Mouse (Mus musculus) neural tube, embryonic 11.5 days (tissue): Measurements from ENCODE around the gene Il27. TPM values are rescaled to one million over a fixed set of nuclear protein-coding genes. Genes with fewer than 3 reads are reported as not detected.
"Not testable (repeated sequence)": the region's sequence is repeated elsewhere in the genome, so short reads cannot be mapped to it uniquely, and the experiment has no call there.

Source experiments
- ATAC-seq: fragments of 200-750 bp; cut with Nextera tagmentation; 2 replicates; pipeline ENCODE4 v1.8.0; 2017; ENCODE audit warnings: moderate number of reproducible peaks, mild to moderate bottlenecking, moderate TSS enrichment, moderate library complexity; ENCODE audit not compliant: insufficient read depth, low FRiP score, low TSS enrichment
- DNase-seq: peaks from one replicate; pipeline ENCODE4 v3.0.0-alpha.2; 2015; ENCODE audit warnings: low spot score
- H3K27ac ChIP-seq: fragments of 300-500 bp; sonication (generic); 2 replicates; pipeline ENCODE4 v1.5.1; 2014; ENCODE audit warnings: low read depth, mild to moderate bottlenecking, low read length
- H3K27me3 ChIP-seq: fragments of 300-500 bp; sonication (generic); 2 replicates; pipeline ENCODE4 v1.6.1; 2014; ENCODE audit warnings: mild to moderate bottlenecking, low read length, mixed read lengths; ENCODE audit not compliant: control insufficient read depth, insufficient read depth
- H3K36me3 ChIP-seq: fragments of 300-500 bp; sonication (generic); 2 replicates; pipeline ENCODE4 v1.6.1; 2014; ENCODE audit warnings: mild to moderate bottlenecking, low read length, moderate library complexity, mixed read lengths; ENCODE audit not compliant: control insufficient read depth, insufficient read depth
- H3K4me1 ChIP-seq: fragments of 300-500 bp; sonication (generic); 2 replicates; pipeline ENCODE4 v1.6.1; 2014; ENCODE audit warnings: low read length, mixed read lengths; ENCODE audit not compliant: control insufficient read depth, insufficient read depth
- H3K4me2 ChIP-seq: fragments of 300-500 bp; sonication (generic); 2 replicates; pipeline ENCODE4 v1.6.1; 2014; ENCODE audit warnings: low read depth, mild to moderate bottlenecking, moderate library complexity
- H3K4me3 ChIP-seq: fragments of 300-500 bp; sonication (generic); 2 replicates; pipeline ENCODE4 v1.5.1; 2014; ENCODE audit warnings: low read depth, low read length
- H3K9ac ChIP-seq: fragments of 300-500 bp; sonication (generic); 2 replicates; pipeline ENCODE4 v1.6.1; 2014; ENCODE audit warnings: mild to moderate bottlenecking, low read length
- H3K9me3 ChIP-seq: fragments of 300-500 bp; sonication (generic); 2 replicates; pipeline ENCODE4 v1.6.1; 2016; ENCODE audit warnings: low read length; ENCODE audit not compliant: control insufficient read depth
- WGBS: fragments of 180-500 bp; shearing (Covaris S2); extraction: QIAGEN DNeasy Blood & Tissue Kit; methylation state at CpG from one replicate; pipeline ENCODE4 v1.1.7; 2014; 5-methylcytosine and 5-hydroxymethylcytosine counted together
- polyA plus RNA-seq: library from polyadenylated mRNA; unstranded; fragments of >200 nt; fragmentation: Nextera tagmentation; extraction: Ambion mirVana; gene quantifications from 2 replicates; pipeline ENCODE4 v1.2.1, GENCODE M21; 2014

Gene Il27
- not detected in 2 replicates for polyA plus RNA-seq

- no peaks in the 10 kb centered on the region for H3K9me3 ChIP-seq
- no peak within 1 kb of the TSS for H3K9ac ChIP-seq
- ATAC-seq (no peak), DNase-seq (no peak)
- no peak within 1 kb of the TSS for H3K4me2 ChIP-seq
- no peaks in the 10 kb centered on the region for H3K27me3 ChIP-seq
- H3K27ac ChIP-seq, result no peak within 1 kb of the TSS
- no peak within 1 kb of the TSS for H3K4me3 ChIP-seq
- H3K4me1 ChIP-seq, result no peaks in the 10 kb centered on the region
- WGBS, result 87% methylated on average over 11 of the region's 11 CpGs
- no peaks in the 10 kb centered on the region for H3K36me3 ChIP-seq
Measured at GRCm38 (mm10) chr7:126594862-126595561, at the start of gene Il27. Il27 (minus strand) TSS chr7:126594941.

GRCm38 (mm10) chr7:126644345-126644744, 49.6 kb upstream of the Il27 start:
- H3K4me1 ChIP-seq, result no peaks in the 10 kb centered on the region
- no peaks in the 10 kb centered on the region for H3K9me3 ChIP-seq
- 82% methylated on average over 3 of the region's 3 CpGs for WGBS
- ATAC-seq (no peak), DNase-seq (no peak)
- no peak overlapping the region for H3K4me2 ChIP-seq
- no peak overlapping the region for H3K9ac ChIP-seq
- H3K27ac ChIP-seq, result no peak overlapping the region
- no peak overlapping the region for H3K4me3 ChIP-seq
- H3K36me3 ChIP-seq, result no peaks in the 10 kb centered on the region
- no peaks in the 10 kb centered on the region for H3K27me3 ChIP-seq

DNA sequence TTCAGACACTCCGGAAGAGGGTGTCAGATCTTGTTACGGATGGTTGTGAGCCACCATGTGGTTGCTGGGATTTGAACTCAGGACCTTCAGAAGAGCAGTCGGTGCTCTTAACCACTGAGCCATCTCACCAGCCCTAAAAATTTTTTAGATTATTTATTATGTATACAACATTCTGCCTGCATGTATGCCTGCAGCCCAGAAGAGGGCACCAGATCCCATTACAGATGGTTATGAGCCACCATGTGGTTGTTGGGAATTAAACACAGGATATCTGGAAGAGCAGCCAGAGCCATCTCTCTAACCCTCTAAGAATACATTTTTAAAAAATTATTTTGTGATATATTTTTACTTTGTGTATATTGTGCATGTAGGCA, 48.5 kb upstream of the Il27 start:
- peak; percentile 25 for DNase-seq
- not testable (repeated sequence) for H3K9ac ChIP-seq, H3K27ac ChIP-seq, H3K4me2 ChIP-seq, H3K4me3 ChIP-seq, H3K36me3 ChIP-seq, H3K9me3 ChIP-seq, H3K27me3 ChIP-seq, ATAC-seq, H3K4me1 ChIP-seq
- WGBS, result 72% methylated on average over 2 of the region's 3 CpGs

GRCm38 (mm10) chr7:126642545-126643243, 48.0 kb upstream of the Il27 start:
- WGBS, result 76% methylated on average over 5 of the region's 5 CpGs
- no peak overlapping the region for H3K4me2 ChIP-seq
- no peak overlapping the region for H3K27ac ChIP-seq
- H3K9me3 ChIP-seq, result no peaks in the 10 kb centered on the region
- H3K36me3 ChIP-seq, result no peaks in the 10 kb centered on the region
- no peaks in the 10 kb centered on the region for H3K4me1 ChIP-seq
- ATAC-seq (no peak), DNase-seq (no peak)
- H3K9ac ChIP-seq, result no peak overlapping the region
- no peaks in the 10 kb centered on the region for H3K27me3 ChIP-seq
- no peak overlapping the region for H3K4me3 ChIP-seq

DNA sequence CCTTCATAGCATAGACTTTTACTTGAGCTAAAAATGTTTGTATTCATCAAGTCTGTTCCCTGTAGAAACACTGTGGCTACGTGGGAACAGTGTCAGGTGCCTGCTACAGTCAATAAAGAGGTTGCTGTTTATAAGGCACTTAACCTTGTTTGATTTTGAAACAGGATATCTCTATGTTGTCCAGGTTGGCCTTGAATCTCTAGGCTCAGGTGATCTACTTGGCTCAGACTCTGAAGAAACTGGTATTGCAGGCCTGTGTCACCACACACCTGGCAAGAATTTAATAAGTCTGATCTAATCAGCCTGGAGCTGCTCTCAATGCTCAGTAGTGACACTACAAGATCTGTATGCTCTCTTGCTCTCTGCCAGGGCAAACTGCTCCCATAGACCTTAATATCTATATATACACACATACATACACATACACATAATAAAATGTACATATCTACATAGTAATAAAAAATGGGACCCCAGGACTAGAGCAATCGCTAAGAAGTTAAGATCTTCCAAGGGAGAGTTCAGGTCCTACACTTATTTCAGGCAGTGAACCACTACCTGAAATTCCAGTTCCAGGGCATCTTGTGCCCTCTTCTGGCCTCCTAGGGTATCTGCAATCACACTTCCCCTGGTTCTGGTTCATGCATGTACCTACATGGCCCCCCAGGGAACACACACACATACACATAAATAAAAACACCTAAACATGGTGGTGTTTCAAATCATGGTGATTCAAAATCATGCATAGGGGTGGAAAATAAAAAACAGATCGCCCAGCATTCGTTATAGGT, 42.2 kb upstream of the Il27 start:
- Histone ChIP-seq H3K27ac (no peak overlapping the region), H3K27me3 (no peaks in the 10 kb centered on the region), H3K9me3 (no peaks in the 10 kb centered on the region), H3K9ac (no peak overlapping the region), H3K4me1 (no peaks in the 10 kb centered on the region), H3K4me3 (no peak overlapping the region), H3K4me2 (no peak overlapping the region), H3K36me3 (no peaks in the 10 kb centered on the region)
- DNase-seq (peak; percentile 26), ATAC-seq (no peak)
- WGBS, result 22% methylated on average over 4 of the region's 4 CpGs

- H3K4me3 ChIP-seq, result no peak overlapping the region
- H3K9me3 ChIP-seq, result no peaks in the 10 kb centered on the region
- H3K27ac ChIP-seq, result no peak overlapping the region
- H3K4me2 ChIP-seq, result no peak overlapping the region
- no peak for DNase-seq
- ATAC-seq, result no peak
- no peaks in the 10 kb centered on the region for H3K4me1 ChIP-seq
- H3K9ac ChIP-seq, result no peak overlapping the region
- no peaks in the 10 kb centered on the region for H3K27me3 ChIP-seq
- H3K36me3 ChIP-seq, result no peaks in the 10 kb centered on the region
Measured at GRCm38 (mm10) chr7:126635375-126635774, 40.6 kb upstream of the Il27 start.

- no peaks in the 10 kb centered on the region for H3K4me1 ChIP-seq
- H3K9ac ChIP-seq, result no peak overlapping the region
- no peaks in the 10 kb centered on the region for H3K9me3 ChIP-seq
- H3K27me3 ChIP-seq, result no peaks in the 10 kb centered on the region
- no peak overlapping the region for H3K4me2 ChIP-seq
- ATAC-seq (no peak), DNase-seq (no peak)
- no peak overlapping the region for H3K4me3 ChIP-seq
- 86% methylated on average over 2 of the region's 2 CpGs for WGBS
- H3K27ac ChIP-seq, result no peak overlapping the region
- no peaks in the 10 kb centered on the region for H3K36me3 ChIP-seq
Measured at GRCm38 (mm10) chr7:126632478-126632877, 37.7 kb upstream of the Il27 start.

- Histone ChIP-seq H3K4me2 (no peak within 1 kb of the TSS), H3K9me3 (no peaks in the 10 kb centered on the region), H3K27ac (no peak within 1 kb of the TSS), H3K9ac (no peak within 1 kb of the TSS), H3K4me1 (no peaks in the 10 kb centered on the region), H3K36me3 (no peaks in the 10 kb centered on the region), H3K4me3 (no peak within 1 kb of the TSS), H3K27me3 (no peaks in the 10 kb centered on the region)
- WGBS, result 94% methylated on average over 4 of the region's 4 CpGs
- no peak for DNase-seq
- no peak for ATAC-seq
Measured at GRCm38 (mm10) chr7:126630824-126631518, 36.2 kb upstream of the Il27 start, which contains the start of gene Nupr1. Nupr1 (minus strand) TSS chr7:126630861.
